Mouse (Mus musculus): Measurements from ENCODE around the gene Ticrr.

Ticrr gene

GRCm38 (mm10) chr7:79660291-79661150 is 525 bp downstream of the Ticrr start:
- TF ChIP-seq GATA4 (IDR thresholded peaks at IDR 0.05; ENCODE audit: insufficient replicate concordance, low read length), result no peak

- no peak for TF ChIP-seq GATA4 (IDR thresholded peaks at IDR 0.05; ENCODE audit: insufficient replicate concordance, low read length)
These were observed 1.4 kb downstream of the Ticrr start for GRCm38 (mm10) chr7:79661253-79661890.

DNA sequence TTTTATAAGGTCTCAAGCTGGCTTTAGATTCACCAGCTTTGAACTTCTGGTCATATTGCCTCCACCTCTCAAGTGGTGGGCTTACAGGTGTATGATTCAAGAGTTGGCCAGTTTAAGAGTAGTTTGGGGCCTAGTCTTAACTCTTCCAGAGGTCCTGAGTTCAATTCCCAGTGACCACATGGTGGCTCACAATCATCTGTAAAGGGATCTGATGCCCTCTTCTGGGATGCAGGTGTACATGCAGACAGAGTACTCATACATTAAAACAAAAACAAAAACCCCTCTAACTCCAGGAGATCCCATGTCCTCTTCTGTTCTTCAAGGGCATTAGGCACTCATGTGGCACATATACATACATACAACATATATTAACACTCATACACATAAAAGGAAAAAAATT is 6.7 kb downstream of the Ticrr start:
- TF ChIP-seq GATA4 (IDR thresholded peaks at IDR 0.05; ENCODE audit: insufficient replicate concordance, low read length), result no peak

GRCm38 (mm10) chr7:79670900-79671604 is 11.1 kb downstream of the Ticrr start:
- no peak for TF ChIP-seq GATA4 (IDR thresholded peaks at IDR 0.05; ENCODE audit: insufficient replicate concordance, low read length)

DNA sequence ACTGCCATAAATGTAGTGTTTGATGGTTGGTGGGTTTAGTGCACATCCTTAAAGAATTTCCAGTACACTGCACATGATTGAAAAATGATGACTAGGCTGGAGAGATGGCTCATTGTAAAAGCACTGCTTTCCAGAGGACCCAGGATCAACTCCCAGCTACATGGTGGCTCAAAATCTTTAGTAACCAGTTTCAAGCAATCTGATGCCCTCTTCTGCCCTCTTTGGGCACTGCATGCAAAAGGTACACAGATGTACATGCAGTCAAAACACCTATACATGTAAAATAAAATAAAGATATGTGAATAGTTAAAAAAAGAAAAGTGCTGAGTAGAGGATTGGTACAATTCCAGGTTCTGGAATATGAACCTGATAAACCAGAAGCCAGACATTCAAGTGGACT is 19.2 kb downstream of the Ticrr start:
- TF ChIP-seq GATA4 (IDR thresholded peaks at IDR 0.05; ENCODE audit: insufficient replicate concordance, low read length), result no peak

DNA sequence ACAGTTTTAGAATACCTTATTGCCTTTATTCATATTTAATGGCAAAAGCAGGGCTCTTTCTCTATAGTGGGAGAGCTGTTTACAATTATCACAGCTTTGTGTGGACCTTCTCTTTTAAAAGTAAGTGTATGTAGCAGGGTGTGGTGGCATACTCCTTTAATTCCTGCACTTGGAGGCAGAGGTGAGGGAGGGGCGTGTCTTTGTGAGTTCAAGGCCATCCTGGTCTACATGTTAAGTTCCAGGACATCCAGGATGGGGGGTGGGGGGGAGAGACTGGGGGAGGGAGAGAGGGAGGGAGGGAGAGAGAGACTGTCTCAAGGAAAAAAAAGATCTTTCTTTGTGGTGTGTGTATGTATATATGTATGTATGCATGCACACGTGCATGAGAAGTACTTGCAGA is 20.2 kb downstream of the Ticrr start:
- TF ChIP-seq GATA4 (IDR thresholded peaks at IDR 0.05; ENCODE audit: insufficient replicate concordance, low read length), result no peak

DNA sequence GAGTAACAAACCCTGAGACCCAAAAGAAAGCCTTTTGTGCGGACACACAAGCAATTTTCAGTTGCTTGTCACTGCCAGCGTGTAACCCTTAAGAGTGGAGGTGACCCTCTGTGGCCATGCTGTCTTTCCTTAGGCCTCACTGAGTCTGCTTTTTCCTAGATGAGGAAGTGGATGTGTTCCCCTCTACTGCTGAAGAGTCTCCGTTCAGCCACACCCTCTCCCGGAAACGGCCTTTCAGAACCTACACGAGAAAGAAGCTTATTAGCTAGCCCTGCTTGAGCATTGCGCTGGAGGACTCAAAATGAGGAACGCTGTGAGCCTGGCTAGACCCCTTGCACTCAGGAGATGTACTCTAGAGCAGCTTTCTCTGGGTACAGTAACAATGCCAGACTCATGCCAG is 36.5 kb downstream of the Ticrr start:
- TF ChIP-seq GATA4 (IDR thresholded peaks at IDR 0.05; ENCODE audit: insufficient replicate concordance, low read length), result no peak

DNA sequence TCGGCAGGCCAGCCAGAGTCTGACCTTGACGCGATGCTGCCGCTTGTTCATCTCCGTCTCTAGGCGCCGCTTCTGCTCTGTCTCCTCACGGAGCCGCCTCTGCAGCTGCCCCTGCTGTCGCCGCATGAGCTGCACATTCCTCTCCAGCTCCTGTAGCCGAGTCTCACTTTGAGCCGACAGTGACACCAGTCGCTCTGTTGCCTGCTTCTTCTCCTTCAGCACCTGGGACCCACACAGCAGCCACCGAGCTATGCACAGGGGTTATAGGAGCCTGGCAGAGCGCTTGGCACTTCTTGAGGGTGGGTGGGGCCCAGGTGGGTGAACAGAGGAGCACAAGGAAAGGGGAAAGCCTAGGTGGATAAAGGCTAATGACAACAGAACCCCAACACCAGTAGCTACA is 42.8 kb downstream of the Ticrr start:
- no peak for TF ChIP-seq GATA4 (IDR thresholded peaks at IDR 0.05; ENCODE audit: insufficient replicate concordance, low read length)

DNA sequence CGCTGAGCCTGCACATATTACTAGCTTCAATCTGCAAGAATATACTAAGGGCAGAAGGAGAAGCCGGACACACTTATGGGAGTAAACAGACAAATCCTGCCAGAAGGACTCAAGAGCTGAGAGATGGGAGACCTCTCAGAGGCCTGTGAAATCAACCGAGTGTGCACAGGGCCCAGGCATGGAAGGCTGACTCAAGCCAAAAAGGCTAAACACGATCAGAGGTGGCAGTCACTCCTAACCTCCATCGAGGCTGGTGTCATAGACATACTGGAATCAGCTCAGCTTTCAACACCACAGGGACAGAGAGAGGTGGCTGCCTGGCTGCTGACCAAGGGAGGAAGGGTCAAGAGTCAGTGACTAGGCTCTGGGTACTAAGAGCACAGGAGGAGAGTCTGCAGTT is 45.2 kb downstream of the Ticrr start:
- TF ChIP-seq GATA4 (IDR thresholded peaks at IDR 0.05; ENCODE audit: insufficient replicate concordance, low read length), result no peak

GRCm38 (mm10) chr7:79710130-79710607 is 50.2 kb downstream of the Ticrr start:
- TF ChIP-seq GATA4 (IDR thresholded peaks at IDR 0.05; ENCODE audit: insufficient replicate concordance, low read length), result no peak

DNA sequence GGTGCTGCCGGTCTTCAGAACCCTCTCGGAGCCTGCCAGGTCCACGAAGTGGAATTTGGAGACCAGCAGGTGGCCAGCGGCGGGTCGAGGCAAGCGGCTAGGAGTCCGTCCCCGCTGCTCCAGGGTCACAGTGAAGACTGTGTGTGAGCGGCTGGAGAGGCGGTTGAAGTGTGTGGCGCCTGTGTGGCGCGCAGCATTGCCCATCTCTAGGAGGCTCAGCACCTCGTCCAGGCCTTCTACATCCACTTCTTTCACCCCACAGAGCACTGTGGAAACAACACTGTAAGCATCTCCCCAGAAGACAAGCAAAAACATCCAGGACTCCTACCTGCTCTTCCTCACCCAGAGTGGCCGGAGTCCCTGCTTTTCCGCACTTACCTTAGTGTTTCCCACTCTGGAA is 50.8 kb downstream of the Ticrr start:
- no peak for TF ChIP-seq GATA4 (IDR thresholded peaks at IDR 0.05; ENCODE audit: insufficient replicate concordance, low read length)

DNA sequence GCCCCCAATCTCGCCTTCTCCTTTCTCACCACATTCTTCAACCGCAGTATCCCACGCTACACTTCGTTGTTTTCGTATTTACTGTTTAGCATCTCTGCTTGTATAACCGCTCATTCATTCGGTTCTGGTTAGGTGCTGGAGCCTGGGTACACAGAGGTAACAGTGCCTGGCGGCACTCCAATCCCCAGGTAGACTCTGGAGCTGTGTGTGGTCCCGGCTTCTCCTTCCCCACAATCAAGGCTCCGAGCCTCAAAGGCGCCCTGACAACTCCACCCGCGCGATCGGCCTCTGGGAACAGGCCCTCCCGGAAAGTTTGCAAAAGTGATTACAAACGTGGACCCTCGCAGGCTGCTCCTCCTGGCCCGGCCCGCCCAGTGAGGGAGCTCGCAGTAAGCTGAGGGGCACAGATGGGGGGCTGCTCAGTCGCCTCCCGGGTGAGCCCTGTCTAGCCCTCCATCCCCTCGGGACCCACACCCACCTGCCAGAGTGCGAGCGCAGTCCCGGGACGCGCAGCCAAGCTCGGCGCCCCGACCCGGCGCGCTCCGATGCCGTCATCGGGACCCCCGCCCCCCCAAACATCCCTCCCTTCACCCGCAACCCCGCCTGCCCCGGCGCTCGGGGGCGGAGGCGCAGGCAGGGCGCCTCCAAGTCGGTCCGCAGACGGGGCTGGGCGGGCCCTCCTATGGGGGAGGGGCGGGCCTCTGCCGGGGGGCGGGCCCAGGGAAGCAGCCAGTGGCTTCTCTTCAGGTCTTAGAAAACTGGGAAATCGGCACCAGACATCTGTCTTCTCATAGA is 55.4 kb downstream of the Ticrr start, which contains the start of gene Kif7:
Gene Kif7, minus strand, starts transcription at position 534 of the 795 bp plus-strand sequence.
- TF ChIP-seq GATA4 (IDR thresholded peaks at IDR 0.05; ENCODE audit: insufficient replicate concordance, low read length), result no peak

DNA sequence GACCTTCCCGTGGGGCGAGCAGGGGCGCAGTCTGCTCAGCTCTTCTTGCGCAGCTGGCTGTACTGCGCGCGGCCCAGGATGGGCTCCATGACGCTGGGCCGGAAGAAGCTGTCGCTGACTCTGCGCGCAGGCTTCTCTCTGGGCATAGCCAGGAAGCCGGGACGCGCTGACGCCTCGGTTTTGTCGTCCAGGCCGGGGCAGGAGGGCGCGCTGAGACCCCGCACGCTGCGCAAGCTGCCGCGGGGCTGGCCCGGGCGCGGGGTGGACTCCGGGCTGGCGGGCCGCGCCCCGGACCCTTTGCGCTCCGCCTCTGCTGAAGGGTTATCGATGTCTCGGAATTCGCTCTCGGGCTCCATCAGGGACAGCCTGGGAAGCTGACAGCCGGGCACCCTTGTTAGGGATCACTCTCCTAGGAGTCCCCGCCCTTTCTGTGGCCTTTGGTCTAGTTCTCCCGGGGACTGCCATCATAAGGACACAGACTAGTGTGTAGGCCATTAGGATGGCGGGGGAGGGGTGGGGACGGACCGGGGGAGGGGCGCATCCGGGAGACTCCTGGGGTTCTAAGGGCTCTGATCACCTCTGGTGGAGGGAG is 61.5 kb downstream of the Ticrr start:
- TF ChIP-seq GATA4 (IDR thresholded peaks at IDR 0.05; ENCODE audit: insufficient replicate concordance, low read length), result no peak

DNA sequence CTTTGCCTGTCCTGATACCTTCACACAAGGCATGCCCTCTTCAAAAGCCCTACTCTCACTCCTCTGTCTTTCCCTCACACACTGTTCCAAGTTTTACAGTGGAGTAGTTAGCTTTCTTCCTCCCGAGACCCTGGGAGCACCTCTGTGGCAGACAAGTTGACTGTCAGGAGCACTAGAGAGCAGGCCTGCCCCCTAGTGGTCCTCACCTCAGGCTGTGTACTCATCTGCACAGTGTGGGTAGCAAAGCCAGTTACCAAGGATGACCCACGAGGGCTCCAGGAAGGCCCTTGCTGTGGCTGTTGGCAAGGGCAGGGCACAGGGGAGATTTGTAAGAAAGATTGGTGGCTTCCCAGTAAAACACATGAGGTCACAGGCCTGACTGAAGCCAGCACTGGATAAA is 67.1 kb downstream of the Ticrr start:
- TF ChIP-seq GATA4 (IDR thresholded peaks at IDR 0.05; ENCODE audit: insufficient replicate concordance, low read length), result no peak

DNA sequence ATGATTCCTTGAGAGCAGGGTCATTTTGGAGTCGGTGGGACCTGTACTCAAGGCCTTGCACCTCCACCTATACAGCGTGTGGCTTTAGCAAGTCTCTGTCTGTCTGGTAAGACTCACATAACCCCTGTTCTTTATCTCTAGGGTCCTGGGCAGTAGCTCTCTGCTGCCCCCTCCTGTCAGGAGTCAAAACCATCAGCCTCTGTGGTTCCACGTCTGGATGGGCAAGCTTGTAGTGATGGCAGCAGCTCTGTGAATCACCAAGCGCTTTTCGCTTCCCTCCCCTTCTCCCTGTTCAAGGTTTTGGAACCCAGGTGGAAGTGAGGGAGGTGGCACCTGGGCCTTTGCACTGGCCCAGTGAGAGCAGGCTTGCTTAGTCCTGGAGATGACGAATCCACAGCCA is 68.2 kb downstream of the Ticrr start:
- TF ChIP-seq GATA4 (IDR thresholded peaks at IDR 0.05; ENCODE audit: insufficient replicate concordance, low read length), result peak; percentile 27; the same call in 1 of the 2 replicates
